Mouse (Mus musculus) adrenal gland (tissue): ENCODE data around the gene Gng12.
"Not testable (repeated sequence)": the region's sequence is repeated elsewhere in the genome, so short reads cannot be mapped to it uniquely, and the experiment has no call there.

Experiments
- intact Hi-C: fragments of 180-260 bp; cut with DNase I; formaldehyde crosslinking; loops from one replicate; pipeline ENCODE4 v1.15.1; 2025

Gng12 gene

DNA sequence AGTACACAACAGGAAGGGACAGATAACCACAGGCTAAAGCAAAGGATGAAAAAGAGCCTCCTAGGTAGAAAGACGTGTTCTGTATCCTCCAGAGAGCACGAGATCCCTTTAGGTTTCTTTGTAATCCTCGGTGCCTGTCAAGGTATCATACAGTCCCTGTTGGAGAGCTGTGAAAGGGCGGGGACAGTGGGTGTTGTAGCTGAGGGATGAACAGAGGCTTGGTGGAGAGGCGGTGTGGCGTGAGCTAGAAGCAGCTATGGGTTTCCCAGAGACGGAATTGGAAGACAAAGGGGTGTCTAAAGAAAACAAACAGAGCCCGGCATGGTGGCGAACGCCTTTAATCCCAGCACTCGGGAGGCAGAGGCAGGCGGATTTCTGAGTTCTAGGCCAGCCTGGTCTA lies 89.9 kb downstream of the Gng12 start:
- intact Hi-C loops: no loop called here

DNA sequence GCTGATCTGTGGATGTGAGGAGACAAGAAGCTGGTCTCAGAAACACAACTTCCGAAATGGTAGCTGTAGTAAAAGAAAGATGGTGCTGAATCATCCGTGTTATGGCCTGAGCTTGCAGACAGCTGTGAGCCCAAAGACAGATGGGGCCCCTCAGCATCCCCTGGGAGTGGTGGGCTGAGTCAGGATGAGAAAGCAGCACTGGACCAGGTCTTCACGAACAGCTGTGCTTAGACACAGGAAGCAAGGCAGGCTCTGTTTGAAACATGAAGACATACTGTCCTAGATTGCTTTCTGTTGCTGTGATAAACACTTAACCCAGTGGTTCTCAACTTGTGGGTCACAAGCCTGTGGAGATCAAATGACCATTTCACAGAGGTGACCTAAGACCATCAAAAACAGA lies 91.4 kb downstream of the Gng12 start:
- intact Hi-C loops: no loop called here

DNA sequence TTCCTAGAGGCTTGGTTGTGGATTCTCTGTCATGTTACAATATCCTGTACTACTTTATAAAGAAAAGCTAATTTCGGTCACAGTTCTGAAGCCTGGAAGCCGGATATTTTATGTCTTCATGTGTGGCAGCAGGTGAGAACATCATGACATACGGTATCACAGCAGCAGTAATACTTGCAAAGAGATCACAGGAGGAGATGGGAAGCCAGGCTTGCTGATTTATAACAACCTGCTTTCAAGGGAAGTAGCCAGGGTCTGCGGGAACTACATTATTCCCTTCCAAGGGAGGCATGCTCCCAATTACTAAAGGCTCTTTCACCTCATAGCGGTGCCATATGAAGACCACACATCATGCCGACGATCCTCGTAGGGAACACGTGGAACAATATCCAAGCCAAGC lies 92.2 kb downstream of the Gng12 start:
- intact Hi-C loops: no loop called here

DNA sequence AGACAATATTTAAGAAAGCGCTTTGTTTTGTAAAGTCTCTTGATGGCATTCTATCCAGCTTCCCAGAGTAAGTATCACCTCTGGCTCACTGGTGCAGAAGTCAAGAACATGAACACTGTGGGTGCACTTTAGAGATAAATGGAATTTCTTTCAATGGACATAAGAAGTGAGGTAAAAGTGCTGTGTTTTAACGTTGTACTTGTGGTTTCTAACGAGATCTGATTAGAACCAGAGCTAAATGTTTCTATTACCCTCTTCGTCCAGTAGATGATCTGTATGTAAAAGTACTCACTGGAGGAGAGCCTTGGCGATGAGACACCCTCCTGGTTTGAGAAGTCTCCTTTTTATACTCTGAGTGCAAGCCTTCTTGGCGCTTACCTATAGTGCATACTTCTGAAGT lies 92.8 kb downstream of the Gng12 start:
- intact Hi-C loops: no loop called here

DNA sequence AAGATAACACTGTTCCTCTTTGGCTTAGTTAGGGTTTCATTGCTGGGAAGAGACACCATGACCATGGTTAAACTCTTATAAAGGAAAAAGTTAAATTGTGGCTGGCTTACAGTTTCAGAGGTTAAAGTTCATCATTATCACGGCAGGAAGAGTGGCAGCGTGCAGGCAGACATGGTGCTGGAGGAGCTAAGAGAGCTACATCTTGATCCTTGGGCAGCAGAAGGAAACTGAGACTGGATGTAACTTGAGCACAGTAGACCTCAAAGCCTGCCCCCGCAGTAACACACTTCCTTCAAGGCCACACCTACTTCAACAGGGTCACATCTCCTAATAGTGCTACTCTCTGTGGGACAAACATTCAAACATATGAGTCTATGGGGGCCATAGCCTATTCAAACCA lies 93.3 kb downstream of the Gng12 start:
- intact Hi-C loops: no loop called here

DNA sequence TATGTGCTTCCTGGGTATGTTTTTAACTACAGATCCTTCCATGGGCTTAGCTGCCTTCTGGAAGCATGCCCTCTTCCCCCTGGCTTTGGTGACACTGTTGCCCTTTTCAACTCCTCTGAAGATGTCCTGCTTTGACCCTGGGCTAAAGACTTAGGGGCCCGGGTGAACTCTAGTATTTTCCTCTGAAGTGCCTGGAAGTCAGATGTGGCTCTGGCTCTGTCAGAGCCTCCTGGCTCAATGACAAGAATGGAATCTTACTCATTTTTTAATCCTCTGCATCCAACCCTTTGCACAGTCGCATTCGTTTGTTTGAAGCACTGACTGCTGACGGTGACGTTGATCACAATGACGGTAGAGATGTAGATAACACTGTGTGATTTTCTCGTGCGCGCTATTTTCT lies 96.0 kb downstream of the Gng12 start:
- intact Hi-C loops: no loop called here

DNA sequence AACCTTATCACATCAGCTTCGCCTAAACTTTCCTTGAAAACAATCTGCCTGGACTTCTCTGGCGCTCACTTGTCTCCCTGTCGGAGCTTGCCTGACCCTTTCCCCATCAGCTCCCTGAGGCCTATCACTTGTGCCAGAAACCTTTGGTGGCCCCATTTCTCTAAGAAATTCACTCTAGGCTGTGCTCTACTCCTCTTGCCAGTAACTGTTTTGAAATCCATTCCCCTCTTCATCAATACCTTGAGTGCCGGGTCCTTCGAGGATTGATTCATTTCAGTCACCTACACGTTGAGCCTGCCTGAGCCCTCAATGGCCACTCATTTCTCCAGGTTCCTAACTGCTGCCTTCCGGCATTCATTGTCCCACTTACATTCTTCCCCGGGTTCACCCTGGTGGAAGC lies 96.6 kb downstream of the Gng12 start:
- intact Hi-C loops: no loop called here

DNA sequence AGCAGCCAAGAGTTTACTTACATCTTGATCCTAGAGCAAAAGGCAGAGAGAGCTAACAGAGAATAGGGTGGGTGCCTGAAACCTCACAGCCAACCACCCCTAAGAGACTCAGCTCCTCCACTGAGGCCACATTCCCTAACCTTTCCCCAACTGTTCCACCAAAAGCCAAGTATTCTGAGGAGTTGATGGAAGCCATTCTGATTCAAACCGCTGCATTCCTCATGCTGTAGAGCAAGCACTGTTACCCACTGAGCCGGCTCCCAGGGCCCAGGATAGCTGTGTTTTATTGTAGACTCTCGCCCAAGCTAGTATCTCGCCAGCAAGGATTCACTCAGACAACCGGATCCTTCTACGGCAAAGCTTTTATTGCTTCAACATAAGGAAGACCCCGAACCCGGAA lies 98.8 kb downstream of the Gng12 start:
- intact Hi-C loops: no loop called here

DNA sequence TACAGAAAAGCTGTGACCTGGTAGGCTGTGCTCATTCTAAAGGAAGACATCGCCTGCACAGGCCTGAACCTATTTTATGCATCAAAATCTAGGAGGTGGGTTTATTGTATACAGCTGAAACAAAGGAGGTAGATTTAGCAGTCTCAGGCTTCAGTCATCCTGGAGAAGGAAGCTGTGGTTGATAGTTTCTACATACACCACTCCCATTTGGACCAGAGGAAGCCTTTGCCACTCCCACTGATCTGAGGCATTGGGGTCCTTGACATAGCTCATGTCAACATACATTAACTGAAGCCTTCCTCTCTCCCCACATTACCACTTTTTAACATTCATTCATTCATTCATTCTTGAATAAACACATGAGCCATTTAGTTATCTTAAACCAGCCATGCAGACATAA lies 99.6 kb downstream of the Gng12 start:
- intact Hi-C loops: no loop called here

DNA sequence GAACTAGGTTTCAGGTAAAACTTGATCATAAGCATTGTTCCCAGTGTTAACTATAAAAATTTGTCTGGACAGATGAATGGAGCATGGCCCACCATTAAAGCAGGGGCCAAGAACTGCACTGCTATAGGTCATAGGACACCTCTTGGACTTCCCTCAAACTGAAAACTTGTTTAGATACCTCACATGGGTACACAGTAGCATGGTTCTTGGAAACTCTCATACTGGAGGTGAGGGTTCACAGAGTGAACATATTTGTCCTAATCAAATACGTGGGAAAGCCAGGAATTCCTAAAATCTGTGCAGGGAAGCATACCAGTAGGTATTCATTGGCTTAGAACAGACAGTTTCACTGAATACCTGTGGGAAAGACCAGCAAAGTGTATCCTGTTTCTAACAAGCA lies 100.1 kb downstream of the Gng12 start:
- intact Hi-C loops: no loop called here

DNA sequence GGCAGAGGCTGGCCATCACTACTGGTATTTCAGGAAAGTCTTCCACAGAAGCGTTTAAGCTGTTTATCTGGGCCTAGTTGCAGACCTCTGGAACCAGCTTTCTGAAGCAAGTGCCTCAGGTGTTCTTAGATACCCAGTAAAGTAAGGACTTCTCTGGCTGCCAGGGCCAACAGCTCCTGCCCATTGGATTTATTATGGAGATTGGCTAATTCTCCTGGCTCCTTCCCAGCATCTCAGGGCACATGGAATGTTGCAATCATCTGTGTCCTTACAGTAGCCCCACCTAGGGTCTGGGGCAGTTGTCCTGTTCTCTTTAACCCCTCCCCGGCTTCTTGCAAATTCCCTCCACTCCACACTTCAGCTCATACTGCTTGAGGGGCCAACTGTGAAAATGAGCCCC lies 102.4 kb downstream of the Gng12 start:
- intact Hi-C loops: no loop called here

DNA sequence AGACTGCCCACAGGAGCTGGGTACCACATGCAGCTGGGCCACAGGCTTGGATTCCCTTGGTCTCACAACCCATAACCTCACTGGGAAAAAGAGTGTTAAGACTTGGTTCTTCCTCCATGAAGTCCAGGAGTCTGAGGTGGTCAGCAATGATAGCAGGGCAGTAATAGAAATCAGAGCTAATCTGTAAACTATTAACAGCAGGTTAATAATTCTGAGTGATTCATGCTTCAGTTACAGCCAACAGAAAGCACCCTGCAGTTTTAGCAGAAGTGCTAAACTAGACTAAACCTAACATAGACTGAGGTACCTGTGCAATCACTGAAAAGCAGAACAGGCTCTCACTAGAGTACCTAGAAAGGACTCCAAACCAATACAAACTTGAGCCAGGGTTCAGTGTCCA lies 103.6 kb downstream of the Gng12 start:
- intact Hi-C loops: no loop called here

DNA sequence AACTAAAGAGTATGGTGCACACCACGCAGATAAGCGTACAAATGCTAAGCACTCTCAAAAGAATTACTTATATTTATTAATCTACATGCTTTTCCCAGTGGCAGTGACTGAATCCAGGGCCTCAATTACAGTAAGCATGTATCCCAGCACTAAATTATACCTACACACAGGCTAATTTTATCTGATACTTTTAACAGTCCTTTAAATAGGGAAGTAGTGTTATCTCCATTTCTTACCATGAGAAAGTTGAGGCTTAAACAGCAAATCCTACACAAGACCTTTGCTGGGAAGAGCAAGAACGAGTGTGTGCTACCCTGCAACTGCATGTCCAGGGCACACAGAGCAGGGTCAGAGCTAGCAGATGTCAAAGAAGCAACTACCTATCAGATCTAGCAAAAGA lies 113.7 kb downstream of the Gng12 start:
- intact Hi-C loops: no loop called here

DNA sequence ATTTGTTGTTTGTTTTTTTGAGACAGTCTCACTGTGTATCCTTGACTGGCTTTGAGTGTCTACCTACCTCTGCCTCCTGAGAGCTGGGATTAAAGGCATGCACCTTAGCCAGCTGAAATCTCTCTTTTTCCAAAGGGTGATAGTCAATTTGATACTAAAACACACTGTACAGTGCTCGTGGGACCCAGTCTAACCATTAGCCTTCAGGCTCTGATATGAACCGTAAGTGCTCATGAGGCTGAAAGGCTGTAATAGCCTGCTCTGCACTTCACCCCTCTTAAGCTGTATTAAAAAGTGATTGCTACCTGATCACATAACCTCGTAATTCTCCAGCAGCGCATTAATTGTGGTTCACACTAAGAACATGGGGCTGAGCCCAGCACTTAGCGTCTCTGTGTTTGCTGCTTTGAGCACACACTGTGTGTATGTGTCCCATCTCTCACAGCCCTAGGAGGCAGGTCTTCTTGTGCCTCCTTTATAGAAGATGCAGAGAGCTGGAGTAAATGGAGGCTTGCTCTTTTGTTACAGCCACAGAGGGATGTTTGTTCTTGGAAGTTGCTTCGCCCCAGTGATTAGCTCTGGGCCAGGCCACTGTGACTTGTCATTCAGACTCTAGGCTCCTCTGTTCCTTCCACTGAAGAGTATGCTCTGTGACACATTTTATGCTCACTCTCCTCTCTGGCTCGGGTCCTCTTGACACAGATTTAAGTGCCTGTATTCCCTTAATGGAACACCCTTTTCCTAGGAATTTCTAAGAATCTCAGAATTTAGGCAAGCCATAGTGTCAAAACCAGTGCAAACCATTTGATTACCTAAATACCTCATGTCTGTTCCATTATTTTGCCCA lies 114.4 kb downstream of the Gng12 start:
- intact Hi-C loops: no loop called here

DNA sequence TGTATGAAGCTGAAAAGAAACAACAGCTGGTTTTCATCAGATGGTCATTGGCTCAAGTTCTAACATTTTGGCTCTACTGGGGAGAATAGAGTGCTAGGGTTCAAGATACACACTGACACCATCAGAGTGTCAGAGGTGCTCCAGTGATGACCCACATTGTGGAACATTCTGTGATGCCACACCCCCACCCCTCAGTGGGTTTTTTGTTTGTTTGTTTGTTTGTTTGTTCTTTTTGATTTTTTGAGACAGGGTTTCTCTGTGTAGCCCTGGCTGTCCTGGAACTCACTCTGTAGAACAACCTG lies 115.0 kb downstream of the Gng12 start:
- intact Hi-C loops: no loop called here

DNA sequence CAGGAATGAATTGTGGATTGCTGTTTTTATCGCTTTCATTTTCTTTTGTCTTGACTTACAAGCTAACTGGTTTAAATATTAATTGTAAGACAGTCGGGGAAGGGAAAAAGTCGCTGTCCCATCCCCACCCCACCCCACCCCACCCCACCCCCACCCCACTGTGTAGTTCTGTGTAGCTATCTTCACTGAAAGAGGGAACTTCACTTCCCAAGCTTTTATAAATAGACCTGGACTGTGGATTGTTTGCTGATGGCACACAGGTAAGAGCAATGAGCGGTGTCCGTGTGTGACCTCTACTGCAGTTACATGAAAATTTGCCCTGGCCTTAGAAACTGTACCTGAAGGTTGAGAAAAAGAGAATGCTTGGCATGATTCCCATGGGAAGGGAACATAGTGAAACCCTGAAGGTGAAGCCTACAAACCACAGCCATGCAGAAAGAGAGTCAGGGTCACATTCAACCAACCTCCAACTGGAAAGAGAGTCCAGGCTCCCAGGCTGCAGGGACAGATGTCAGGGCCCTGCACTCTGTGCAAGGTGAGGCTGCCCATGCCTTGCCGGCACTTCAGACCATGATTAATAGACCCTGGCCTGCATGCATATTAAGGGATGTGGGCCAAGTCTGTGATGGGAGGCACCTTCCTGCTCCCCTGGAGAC lies 117.2 kb downstream of the Gng12 start:
- intact Hi-C loops: no loop called here

DNA sequence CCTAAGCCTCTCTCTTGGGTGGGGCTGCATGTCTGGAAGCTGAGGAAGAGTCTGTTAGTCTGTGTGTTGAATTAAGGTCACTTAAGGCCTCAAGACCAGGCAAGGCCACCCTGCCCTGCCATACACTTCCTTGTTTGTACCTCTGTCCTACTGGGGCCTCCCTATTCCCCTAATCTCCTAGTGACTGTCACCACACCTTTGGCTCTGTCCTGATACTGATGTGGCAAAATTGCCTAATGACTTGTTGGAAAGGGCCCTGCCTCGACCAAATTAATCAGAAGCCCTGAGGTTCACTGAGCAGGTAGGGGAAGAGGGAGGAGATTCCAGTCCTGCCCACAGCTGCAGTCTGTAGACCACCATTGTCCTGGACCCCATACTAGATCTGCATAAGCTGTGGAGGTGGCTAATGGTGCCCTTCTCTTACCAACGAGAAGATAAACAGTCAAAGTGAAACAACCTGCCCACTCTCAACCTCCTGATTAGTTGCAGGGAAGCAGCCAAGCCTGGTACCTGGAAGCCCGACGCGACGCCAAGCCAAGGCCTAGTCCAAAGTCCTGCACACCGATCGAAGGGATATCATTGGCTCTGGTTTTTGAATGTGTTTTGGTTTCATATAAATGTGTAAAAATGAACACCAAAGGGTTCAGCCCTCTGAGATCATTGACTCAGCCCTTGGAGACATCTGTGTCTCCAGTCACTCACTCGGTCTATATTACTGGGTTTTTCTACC lies 117.9 kb downstream of the Gng12 start:
- intact Hi-C loops: no loop called here

DNA sequence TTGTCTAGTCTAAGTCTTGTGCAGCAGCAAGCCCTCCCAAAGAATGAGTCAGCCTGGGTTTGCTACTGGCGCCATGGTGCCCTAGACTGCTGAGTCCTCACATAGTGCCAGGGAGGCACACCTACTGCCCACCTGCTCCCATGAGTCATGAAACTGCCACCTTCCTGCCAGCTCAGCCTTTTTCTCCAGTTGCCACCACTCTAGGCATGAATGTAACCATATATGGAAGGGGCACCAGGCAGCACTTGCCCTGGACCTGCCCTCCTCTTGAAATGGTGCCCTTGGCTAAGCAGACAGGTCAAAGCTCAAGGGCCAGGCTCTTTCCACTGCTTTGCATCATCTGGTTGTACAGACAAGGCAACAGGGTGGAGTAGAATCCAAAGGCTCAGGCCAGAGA lies 118.5 kb downstream of the Gng12 start:
- intact Hi-C loops: no loop called here

DNA sequence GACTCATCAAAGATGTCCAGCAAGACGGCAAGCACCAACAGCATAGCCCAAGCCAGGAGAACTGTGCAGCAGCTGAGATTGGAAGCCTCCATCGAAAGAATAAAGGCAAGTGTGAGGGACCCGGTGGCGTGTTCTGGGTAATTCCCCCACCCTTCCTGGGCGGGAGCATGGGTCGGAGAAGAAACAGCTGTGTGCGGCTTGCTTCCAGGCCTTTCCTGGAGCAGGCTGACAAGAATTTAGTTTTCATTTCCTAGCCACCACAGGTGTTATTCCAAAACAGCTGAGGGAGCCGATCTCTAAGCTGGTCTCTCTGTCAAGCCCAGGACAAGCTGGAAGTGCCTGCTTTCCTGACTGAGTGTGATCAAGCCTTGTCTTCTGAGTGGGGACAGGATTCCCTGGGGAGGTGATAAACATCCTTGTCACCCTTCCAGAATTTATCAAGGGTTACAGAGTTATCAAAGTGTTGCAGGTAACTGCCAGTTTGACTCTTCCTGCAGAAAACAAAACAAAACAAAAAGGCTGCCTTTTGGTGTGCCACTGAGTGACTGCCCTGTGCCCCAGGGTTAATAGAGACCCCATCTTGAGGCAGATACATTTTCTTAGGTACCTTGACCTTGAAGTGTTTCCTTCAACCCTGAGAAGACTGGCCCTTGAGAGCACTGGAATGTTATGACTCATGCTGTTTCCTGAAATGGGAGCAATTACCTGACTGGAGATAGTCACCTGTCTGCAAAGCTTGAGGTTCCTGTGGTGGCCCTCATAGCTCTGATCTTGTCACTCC lies 119.7 kb downstream of the Gng12 start:
- intact Hi-C loops: no loop called here

DNA sequence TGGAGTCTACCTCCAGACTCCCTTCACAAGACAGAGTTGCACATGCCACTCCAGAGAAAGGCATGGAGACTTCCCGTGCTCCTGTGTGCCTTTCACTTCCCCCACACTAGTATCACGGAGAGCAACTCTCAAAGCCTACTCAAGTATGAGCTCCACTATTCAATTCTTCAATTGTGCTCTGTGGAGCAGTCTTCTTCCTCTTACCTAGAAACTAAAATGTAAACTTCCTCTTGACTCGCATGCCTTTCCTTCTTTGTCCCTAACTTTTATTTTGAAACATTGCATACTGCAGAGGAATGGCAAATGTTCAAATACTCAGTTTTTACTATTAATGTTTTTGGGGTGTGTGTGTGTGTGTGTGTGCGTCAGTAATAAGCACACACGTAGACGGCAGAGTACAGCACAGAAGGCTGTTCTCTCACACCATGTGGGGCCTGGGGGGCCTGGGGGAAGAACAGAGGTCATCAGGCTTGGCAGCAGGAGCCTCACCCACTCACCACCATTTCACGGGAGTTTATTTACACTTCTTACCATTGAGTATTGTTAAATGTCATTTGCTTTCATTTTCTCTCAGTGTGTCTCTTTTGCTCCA lies 120.4 kb downstream of the Gng12 start:
- intact Hi-C loops: no loop called here

DNA sequence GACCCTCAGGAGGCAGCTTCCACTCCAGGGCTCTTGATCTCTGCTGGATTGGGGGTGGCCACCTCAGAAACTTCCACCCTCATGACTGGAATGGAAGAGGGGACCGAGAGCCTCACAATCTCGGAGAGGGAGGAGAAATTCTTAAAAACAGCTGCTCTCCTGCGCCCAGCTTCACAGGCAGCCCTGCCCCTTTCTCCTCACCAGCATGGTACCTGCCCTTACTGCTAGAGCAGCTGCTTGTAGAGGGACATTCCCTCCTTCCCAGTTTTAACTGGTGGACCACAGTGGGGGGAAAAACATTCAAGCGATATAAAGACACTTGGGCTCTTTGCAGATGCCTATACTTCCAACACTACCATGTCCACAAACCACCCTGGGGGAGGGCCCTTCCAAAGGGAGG lies 122.2 kb downstream of the Gng12 start:
- intact Hi-C loops: no loop called here

DNA sequence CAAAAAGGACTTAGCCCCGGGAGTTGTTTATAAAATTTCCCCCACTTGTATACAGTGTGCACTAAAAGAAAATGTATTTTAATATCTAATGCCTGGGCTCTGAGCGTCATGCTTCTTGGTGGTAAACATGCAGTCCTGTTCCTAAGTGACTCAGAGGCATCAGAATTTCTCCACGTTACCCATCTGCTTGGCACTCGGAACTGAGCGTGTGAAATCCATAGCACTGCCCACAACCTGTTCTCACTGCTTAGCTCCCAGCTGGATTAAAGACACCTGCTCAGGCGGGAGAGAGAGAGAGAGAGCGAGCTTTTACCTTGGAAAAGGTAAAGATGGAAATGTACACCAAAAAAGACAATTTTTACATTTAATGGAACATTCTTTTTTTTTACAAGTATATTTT lies 122.8 kb downstream of the Gng12 start:
- intact Hi-C loops: not testable (repeated sequence)
